Mouse (Mus musculus) cerebellum, adult 2 months (tissue): ENCODE measurements at regions not wholly inside any gene's neighbourhood (a gene's known extent, or its start where the extent isn't known, plus 50 kb on each side); places are given as distances from the start of the nearest gene placed in this dataset.

Experiments
- DNase-seq, 2 experiments: peaks; one replicate each; pipeline ENCODE4 v3.0.0; 2021
- H3K27ac ChIP-seq: fragments of 200-500 bp; 2 replicates; pipeline ENCODE4 v1.5.1; 2012; ENCODE audit warnings: low read length, control low read depth, inconsistent platforms; ENCODE audit not compliant: insufficient read depth
- H3K27me3 ChIP-seq: fragments of 200-500 bp; 2 replicates; pipeline ENCODE4 v1.6.1; 2012; ENCODE audit warnings: inconsistent platforms, mild to moderate bottlenecking, low read length, moderate library complexity; ENCODE audit not compliant: control insufficient read depth, insufficient read depth
- H3K4me1 ChIP-seq: fragments of 200-500 bp; 2 replicates; pipeline ENCODE4 v1.6.1; 2011; ENCODE audit warnings: low read length; ENCODE audit not compliant: control insufficient read depth, insufficient read depth
- H3K4me3 ChIP-seq: fragments of 200-500 bp; replicated peaks from 2 replicates; pipeline ENCODE3; 2011; ENCODE audit warnings: mild to moderate bottlenecking, low read depth, low read length, control low read depth; ENCODE audit not compliant: insufficient read depth
- CTCF ChIP-seq: fragments of 200-500 bp; IDR thresholded peaks from 2 replicates; pipeline ENCODE4 v1.5.1; 2011; ENCODE audit warnings: low read depth, mild to moderate bottlenecking, control low read depth, low read length, moderate library complexity, borderline replicate concordance; ENCODE audit not compliant: insufficient read depth
- POLR2A ChIP-seq: fragments of 200-500 bp; IDR thresholded peaks from 2 replicates; pipeline ENCODE4 v1.6.1; 2011; ENCODE audit warnings: low read length, control low read depth, borderline replicate concordance; ENCODE audit not compliant: insufficient read depth
- WGBS: fragments of 180-500 bp; shearing (Covaris S2); methylation state at CpG from one replicate; pipeline ENCODE4 v1.1.7; 2018; 5-methylcytosine and 5-hydroxymethylcytosine counted together

DNA sequence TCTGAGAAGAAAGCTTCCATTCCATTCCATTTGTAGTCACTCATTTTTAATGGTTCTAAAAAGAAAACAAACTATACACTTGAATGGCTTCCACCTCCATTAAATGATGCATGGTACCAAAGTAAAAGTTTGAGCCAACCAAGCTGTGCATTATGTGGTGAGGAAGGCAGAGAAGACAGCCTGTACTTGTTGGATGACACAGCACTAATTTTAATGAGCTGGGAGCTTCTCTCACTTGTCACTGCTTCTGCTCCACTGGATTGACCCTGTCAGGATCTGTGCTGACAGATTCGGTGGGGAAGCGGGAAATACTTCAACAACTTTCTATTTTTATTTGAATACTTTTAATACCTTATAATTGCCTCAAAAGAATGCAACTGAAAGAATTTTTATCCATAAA, 403.3 kb downstream of the Tm4sf1 start:
- 75% methylated on average over 2 of the region's 2 CpGs for WGBS
- H3K27me3 ChIP-seq: no peaks in the 10 kb centered on the region

DNA sequence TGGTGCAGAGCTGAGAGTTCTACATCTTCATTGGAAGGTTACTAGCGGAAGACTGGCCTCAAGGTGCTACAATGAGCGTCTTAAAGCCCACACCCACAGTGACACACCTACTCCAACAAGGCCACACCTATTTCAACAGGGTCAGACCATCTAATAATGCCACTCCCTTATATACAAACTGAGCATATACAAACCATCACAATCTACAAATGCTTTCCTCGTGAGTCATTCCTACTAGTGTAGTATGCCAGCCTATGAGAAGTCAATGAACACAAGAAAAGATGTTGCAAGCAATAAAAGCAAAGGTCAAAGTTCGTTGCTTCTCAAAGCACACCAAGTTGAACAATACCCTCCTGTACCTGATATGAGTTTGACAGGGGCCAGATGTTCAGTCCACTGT, 424.7 kb downstream of the Tm4sf1 start:
- no peaks in the 10 kb centered on the region for H3K27me3 ChIP-seq
- H3K4me1 ChIP-seq: no peaks in the 10 kb centered on the region
- H3K27ac ChIP-seq: no peak overlapping the region
- 87% methylated on average over 4 of the region's 4 CpGs for WGBS
- no peak overlapping the region for H3K4me3 ChIP-seq
- TF ChIP-seq POLR2A (no peak), CTCF (no peak)
- DNase-seq: no peak

More for the DNA sequence above, 403.3 kb downstream of the Tm4sf1 start:
- Histone ChIP-seq H3K4me1 (no peaks in the 10 kb centered on the region), H3K27ac (no peak overlapping the region), H3K4me3 (no peak overlapping the region)
- no peak for DNase-seq
- TF ChIP-seq POLR2A: no peak
- TF ChIP-seq CTCF: no peak

DNA sequence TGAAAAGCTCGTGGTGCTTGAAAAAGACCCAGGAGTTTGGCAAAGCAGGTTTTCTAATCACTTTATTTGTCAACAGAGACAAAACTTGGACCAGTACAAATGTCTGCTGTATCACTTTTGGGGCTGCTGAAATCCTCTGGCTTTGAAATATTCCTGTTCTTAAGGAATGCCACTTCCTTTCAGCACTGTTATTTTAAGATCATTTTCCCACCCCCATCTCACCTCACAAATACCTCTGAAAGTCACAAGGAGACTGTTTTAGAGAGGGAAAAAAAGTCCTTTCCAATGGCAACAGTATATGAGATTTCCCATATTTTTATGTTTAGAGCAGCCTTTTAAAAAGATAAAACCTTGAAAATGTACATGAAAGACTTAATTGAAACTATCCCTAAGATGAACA, 438.2 kb downstream of the Tm4sf1 start:
- no peaks in the 10 kb centered on the region for H3K27me3 ChIP-seq
- DNase-seq: no peak
- TF ChIP-seq POLR2A: no peak
- TF ChIP-seq CTCF: no peak
- H3K27ac ChIP-seq: no peak overlapping the region
- no peaks in the 10 kb centered on the region for H3K4me1 ChIP-seq
- H3K4me3 ChIP-seq: no peak overlapping the region
- WGBS: 49% methylated on average over 1 of the region's 1 CpGs

DNA sequence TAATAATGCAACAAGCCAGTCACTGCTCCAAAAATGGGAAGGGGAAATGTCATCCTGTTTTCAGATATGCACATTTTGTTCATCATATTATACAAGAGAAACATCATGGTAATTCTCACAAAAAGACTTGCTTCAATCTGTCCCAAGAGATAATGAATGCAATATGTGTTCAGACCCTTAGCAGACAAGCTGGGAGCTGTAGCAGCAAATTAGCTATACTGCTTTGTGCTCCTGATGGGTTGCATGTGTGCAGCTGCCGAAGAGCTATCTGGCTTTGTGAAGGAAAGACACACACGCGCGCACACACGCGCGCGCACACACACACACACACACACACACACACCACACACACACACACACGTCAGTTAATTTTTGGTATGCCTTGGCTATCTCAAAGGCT, 441.9 kb downstream of the Tm4sf1 start:
- TF ChIP-seq CTCF: no peak
- no peak for TF ChIP-seq POLR2A
- no peak for DNase-seq
- H3K4me1 ChIP-seq: no peaks in the 10 kb centered on the region
- no peaks in the 10 kb centered on the region for H3K27me3 ChIP-seq
- H3K4me3 ChIP-seq: no peak overlapping the region
- 95% methylated on average over 9 of the region's 9 CpGs for WGBS
- H3K27ac ChIP-seq: no peak overlapping the region

DNA sequence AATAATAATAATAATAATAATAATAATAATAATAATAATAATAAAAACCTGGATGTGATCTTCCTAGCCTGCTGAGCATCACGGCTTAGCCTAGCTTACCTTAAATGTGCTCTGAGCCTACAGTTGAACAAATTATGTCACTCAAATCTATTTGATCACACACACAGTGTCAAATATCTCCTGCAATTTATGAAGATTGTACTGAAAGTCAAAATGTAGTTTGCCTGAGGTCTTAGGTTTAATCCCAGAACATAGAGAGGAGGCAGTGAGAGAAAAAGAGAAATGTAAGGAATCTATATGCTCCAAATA, 456.4 kb downstream of the Tm4sf1 start:
- 98% methylated on average over 1 of the region's 1 CpGs for WGBS
- TF ChIP-seq CTCF (no peak), POLR2A (no peak)
- H3K27ac ChIP-seq: no peak overlapping the region
- no peak for DNase-seq
- H3K4me1 ChIP-seq: no peaks in the 10 kb centered on the region
- H3K27me3 ChIP-seq: no peaks in the 10 kb centered on the region
- no peak overlapping the region for H3K4me3 ChIP-seq

DNA sequence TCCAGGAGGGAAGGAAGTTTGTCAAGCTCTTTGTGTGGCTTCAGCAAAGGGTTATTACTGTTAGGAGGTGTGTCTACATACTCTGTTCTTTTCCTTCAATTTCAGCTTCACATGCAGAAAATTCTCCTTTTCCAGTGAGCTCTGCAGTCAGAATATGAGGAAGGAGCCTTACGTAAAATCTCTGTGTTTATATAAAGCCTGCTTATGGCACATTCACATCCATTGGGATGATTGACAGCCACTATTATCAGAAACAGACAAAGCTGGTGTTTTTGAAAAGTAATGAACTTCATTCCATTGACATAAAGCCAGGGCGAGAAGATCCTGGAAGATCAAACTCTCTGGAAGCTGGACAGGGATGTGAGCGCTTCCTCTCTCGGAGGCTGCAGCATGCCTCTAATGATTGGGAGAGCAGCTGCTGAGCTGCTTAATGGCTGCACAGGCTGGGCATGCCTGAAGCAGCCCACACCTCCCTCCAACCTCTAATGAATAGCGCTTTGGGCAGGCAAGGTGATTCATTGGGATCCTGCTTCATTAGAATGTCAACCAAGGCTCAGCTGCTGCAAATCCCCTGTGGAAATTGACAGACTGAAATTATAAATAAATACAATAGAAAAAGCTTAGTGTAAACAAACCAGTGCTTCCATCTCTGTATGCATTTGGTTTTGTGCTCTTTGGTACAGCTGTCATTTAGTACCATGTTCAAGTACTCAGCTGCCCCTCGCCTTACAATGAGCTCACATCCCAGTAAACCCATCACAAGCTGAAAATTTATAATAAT, 456.9 kb downstream of the Tm4sf1 start:
- TF ChIP-seq CTCF (no peak), POLR2A (no peak)
- no peak for DNase-seq
- no peaks in the 10 kb centered on the region for H3K27me3 ChIP-seq
- no peak overlapping the region for H3K4me3 ChIP-seq
- H3K27ac ChIP-seq: no peak overlapping the region
- H3K4me1 ChIP-seq: no peaks in the 10 kb centered on the region
- WGBS: 50% methylated on average over 6 of the region's 6 CpGs

DNA sequence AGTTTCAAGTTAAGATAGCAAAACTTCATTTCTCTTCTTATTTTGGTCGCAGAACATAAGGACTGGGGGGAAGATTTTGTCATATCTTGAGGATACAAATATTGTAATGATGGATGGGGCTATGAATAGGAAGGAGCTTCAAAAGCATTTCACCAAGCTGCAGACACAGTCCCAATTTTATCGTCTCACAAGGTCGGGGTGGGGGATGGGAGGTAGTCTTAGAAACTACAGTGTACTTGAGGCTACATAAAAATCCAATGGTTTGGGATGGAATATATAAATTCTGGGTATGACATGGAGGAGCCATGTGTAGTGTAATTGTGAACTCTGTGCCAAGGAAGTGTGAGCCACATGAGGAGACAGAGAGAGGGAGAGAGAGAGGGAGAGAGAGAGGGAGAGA, 464.6 kb downstream of the Tm4sf1 start:
- no peak for TF ChIP-seq CTCF
- no peak for TF ChIP-seq POLR2A
- no peak overlapping the region for H3K27ac ChIP-seq
- no peaks in the 10 kb centered on the region for H3K4me1 ChIP-seq
- H3K4me3 ChIP-seq: no peak overlapping the region
- WGBS: 88% methylated on average over 3 of the region's 3 CpGs
- no peak for DNase-seq
- no peaks in the 10 kb centered on the region for H3K27me3 ChIP-seq

DNA sequence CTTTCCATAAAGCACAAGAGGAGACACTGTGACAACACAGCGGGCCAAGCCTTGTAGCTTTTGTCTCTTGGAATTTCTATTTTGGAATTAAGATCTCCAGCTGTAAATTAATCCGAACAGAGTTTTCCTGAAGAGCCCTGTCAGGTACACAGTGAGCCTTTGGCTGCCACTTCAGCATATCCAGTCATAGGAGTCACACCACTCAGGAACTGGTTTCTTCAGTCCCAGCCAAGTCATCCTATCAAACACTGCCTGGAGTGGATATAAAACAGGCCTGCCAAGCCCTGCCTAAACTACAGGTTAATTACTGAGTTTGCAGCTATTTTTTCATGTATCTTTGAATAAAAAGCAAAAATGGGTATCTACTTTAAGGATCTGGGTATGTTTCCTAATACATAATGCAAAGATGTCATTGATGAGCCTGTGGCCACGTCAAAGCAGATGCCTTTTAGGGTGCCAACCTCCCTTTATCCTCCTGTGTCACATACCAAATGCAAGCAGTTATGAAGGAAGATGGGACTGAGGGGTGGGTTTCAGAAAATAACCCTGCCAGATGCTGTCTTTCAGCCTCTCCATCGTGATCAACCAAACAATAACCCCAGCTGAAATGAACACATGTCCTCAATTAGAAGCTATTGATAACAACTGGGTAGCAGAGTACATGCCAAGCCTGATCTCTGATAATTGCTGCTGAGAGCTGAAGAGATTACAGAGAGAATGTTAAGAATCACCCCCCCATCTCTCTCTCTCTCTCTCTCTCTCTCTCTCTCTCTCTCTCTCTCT, 471.3 kb downstream of the Tm4sf1 start:
- Histone ChIP-seq H3K4me1 (no peaks in the 10 kb centered on the region), H3K27ac (no peak overlapping the region), H3K27me3 (no peaks in the 10 kb centered on the region), H3K4me3 (no peak overlapping the region)
- WGBS: 65% methylated on average over 4 of the region's 4 CpGs
- TF ChIP-seq POLR2A (no peak), CTCF (no peak)
- DNase-seq: no peak

DNA sequence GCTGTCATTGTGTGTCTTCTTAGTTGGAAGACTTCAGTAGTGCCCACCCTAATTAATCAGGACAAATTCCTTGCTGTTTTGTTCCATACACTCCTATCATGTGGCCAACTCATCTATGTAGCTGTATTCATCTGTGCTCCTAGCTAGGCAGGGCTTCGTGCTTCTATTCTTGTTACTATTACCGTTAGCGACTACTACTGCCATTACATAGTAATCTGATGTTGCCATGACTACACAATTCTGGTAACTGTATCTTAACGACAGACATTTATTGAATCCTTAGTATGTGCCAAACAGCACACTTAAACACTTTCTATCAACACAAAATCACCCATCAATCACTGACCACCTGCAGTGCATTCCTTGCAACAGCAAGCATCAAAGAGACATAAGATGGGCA, 477.6 kb downstream of the Tm4sf1 start:
- no peaks in the 10 kb centered on the region for H3K27me3 ChIP-seq
- 47% methylated on average over 4 of the region's 4 CpGs for WGBS
- no peak for TF ChIP-seq CTCF
- no peak overlapping the region for H3K27ac ChIP-seq
- no peak overlapping the region for H3K4me3 ChIP-seq
- no peak for DNase-seq
- no peaks in the 10 kb centered on the region for H3K4me1 ChIP-seq
